Mouse (Mus musculus) megakaryocyte progenitor cell, adult 5-6 weeks (primary cell): Measurements from ENCODE around the gene Rgr. TPM values are rescaled to one million over a fixed set of nuclear protein-coding genes. Genes with fewer than 3 reads are reported as not detected.

ENCODE experiments used
- ATAC-seq: replicated peaks from 2 replicates; pipeline ENCODE4 v1.8.0; 2016; ENCODE audit warnings: mild to moderate bottlenecking, moderate TSS enrichment, inconsistent platforms; ENCODE audit not compliant: poor library complexity
- total RNA-seq, 2 experiments: library from RNA; stranded (forward) in 1 of 2; stranded (reverse) in 1 of 2; fragments of 157-497, 149-512 nt in 1 of 2; fragments of 200-1000 nt in 1 of 2; gene quantifications; 2 replicates each; pipeline versions ENCODE4 v1.2.3 to v1.2.4; 2015 to 2017

Rgr gene
- total RNA-seq (2015) (not detected in 2 replicates), total RNA-seq (2017) (not detected in 2 replicates)

DNA sequence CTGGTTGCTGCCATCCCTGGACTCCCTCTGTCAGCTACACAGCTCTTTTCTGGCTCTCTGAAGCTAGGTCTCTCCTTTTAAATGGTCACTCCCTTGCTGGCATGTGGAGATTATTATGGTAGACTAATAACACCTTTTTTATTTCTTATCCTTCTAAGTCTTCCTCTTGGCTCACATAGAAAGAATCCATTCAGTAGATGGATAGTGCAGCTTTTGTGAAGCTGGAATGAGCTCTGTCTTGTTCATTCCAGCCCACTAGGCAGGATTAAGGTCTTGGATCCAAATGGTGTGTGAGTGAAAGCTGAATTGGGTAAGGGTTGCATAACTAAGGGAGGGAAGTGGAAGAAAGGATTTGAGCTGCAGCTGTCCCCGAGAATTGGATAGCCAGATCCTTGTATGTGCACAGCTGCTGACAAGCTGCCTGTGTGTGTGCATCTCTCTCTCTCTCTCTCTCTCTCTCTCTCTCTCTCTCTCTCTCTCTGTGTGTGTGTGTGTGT, at the start of gene Rgr:
Rgr (minus strand) TSS at position 51 of the 497 bp plus-strand sequence.
- ATAC-seq, result no peak

DNA sequence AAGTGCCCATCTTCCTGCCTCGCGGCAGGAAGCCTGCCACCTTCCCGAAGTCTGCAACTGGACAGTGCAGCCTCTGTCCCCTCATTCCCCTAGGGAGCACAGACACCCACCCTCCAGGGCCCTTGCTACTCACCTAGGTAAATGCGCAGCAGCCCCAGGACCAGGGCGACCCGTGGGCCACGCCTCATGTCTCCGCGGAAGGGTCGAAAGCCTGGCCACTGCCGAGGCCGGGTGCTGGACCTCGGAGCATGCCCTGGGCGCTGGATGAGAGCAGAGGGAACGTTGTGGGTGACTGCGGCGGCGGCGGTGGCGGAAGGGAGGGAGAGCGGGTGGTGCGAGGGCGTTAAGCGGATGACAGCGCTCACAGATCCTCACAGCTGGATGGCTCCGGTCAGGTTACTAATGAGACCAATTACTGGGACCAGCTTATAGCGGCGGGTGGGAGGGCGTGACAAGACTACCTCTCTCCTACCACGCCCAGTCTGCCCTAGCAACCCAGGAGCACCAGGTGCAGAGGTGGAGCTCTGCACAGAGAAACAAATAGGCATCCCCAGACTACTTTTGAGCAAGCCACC, 49.3 kb upstream of the Rgr start, which contains the start of gene Cdhr1:
Cdhr1 (minus strand) TSS at position 392 of the 575 bp plus-strand sequence.
- ATAC-seq, result peak; percentile 39

DNA sequence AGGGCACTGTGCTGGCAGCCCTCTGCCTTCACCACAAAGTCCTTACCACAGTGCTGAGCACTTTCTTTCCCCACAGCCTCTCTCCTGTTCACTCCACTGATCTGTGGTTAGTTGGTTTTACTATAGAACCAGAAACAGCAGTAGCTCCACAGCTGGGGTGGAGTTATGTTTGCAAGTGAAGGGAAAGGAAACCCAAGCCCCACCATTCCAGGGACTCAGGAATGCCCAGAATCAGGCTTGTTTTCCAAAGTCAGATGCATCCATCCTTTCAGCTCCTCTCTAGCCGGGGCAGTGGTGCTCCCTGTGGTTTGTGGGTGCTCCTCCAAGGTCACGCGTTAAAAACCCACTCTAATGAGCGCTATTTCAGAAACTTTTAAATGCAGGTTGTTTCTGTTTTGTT, 46.8 kb upstream of the Rgr start:
- no peak for ATAC-seq

DNA sequence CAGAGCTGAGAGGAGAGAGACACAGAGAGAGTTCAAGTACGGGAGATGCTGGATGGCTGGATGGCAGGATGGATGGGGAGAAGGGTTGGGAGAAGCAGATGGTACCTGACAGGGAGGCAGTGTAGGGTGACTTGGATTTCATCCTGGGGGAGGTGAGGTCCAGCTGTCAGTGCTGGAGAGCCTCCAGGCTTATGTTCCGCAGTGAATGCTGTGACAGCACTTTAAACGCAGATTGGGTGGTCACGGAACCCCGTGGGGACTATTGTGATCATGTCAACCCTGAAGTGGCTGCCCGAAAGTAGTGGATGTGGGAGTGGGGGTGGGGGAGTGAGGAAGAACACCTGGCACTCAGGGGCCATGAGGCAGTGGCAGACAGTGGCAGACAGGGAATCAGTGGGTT, 45.7 kb upstream of the Rgr start:
- ATAC-seq, result no peak

DNA sequence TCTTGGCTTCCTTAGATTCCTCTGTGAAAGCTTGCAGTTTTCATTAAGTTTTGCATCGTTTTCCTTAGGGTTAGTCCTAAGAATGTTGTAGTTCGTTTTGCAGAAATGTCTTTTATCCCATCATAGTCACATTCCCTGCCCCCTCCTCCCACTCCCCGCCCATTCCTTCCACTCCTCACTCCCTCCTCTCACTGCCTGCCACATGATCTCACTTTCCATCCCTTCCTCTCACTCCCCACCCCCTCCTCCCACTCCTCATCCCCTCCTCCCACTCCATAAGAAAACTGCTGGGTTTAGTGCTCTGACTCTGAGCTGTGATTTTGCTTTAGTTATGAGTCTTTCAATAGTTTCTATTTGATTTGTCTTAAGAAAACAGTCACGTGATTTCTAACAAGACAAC, 35.0 kb upstream of the Rgr start:
- no peak for ATAC-seq

DNA sequence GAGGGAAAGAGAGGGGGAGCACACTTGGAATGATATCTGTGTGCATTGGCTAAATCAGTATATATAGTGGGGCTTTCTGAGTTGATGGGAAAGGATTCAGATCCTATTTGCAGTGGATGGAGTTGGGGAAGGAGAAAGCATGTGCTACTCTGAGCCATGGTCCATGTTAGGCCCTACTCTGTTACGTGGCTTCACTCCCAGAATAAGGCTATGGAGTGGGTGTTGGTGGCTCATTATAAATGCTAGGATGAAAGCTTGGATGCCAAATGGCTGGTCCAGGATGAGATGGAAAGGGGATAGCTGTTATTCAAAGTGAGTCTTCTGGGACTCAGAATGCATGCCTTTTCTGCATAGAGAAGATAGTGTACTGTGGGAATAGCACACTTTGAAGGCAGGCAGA, 32.0 kb upstream of the Rgr start:
- no peak for ATAC-seq

GRCm38 (mm10) chr14:37068516-37068915, 19.8 kb upstream of the Rgr start:
- ATAC-seq, result peak; percentile 52; the same call in 1 of the 2 replicates

- no peak for ATAC-seq
Measured at GRCm38 (mm10) chr14:37067629-37068028, 18.9 kb upstream of the Rgr start, which contains the start of gene Lrit2. Gene Lrit2 (plus strand): TSS chr14:37067929.

DNA sequence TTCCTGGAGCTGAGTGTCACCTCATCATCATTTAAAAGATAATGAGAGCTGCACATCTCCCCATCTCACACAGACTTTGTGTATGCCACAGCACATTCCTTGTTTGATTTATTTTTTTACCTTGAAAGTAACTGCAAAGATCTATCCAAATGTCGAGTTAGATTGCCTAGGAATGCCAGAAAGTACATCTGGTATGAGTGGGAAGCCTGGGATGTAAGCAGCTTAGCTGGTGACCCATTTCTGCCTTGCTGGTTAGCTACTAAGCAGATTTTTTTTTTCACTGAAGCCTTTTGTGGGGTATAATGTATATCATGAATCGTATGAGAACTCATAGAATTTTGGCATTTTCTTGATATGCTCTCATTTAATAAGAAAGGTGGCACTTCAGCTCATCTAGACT, 17.9 kb upstream of the Rgr start:
- no peak for ATAC-seq

GRCm38 (mm10) chr14:37064849-37065248, 16.1 kb upstream of the Rgr start:
- no peak for ATAC-seq

GRCm38 (mm10) chr14:37034432-37034831, 14.3 kb downstream of the Rgr start:
- ATAC-seq, result no peak

DNA sequence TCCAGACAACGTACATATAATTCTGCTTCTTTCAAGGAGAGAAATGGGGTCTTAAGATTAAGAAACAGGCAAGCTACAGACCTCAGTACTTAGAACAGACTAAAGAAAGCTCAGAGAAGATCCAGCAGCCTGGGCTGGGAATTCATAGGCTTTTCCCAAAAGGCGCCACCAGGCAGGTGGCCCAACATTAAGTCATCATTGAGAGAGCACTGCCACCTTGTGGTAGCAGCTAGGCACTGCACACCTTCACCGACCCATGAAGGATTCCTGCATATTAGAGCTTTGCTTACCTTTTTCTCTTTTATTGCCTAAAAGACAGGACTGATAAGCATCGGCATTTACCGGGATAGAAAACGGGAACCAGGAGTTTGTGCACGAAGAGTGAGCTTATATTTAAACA, 15.5 kb downstream of the Rgr start:
- ATAC-seq, result peak; percentile 95

DNA sequence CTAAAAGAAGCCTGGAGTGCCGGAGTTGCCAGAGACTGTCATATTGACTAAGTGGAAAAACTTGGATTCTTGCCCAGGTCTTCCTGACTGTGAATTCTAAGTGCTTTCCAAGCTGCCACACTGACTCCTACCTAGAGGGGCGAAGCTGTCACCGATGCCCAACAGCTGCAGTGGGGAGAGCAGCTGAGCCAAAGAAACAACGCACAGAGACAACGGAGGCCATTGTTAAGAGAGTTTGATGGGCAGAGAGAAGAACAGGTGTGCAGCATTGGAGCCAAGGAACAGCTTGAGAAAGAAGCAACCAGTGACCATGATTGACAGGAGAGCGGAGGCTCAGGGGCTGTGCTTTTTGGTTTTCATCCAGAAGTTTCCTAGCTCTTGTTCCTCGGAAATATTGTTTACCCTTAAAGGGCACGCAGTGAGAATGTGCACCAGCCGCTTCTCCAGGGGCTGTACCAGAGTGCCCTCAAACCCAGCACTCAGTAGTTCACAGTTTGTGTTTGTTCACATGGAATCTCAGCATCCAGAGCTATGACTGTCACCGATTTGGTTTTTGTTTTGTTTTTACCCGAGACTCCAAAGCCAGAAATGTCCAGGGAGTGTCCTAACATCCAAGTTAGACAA, 16.2 kb downstream of the Rgr start:
- no peak for ATAC-seq

GRCm38 (mm10) chr14:37028555-37028954, 20.2 kb downstream of the Rgr start:
- no peak for ATAC-seq

DNA sequence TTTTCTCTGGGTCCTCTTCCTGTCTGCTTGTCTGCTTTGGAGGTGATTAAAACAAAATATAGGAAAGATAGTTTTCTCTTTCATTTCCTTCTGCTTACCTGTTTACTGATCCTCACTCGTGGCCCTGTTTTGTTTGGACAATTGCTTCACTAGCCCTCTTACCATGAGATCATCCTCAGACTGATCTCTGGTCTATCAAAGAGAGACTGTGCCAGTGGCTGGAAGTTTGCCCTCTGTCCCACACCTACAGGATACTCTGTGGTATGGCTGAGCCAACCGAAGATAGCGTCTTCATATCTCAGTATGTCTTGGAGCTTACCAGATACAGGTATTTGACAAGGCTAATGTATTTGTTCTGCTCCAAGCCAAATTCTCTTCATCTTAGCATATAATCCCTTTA, 20.8 kb downstream of the Rgr start:
- ATAC-seq, result no peak

GRCm38 (mm10) chr14:37027248-37027933, 21.4 kb downstream of the Rgr start:
- no peak for ATAC-seq

DNA sequence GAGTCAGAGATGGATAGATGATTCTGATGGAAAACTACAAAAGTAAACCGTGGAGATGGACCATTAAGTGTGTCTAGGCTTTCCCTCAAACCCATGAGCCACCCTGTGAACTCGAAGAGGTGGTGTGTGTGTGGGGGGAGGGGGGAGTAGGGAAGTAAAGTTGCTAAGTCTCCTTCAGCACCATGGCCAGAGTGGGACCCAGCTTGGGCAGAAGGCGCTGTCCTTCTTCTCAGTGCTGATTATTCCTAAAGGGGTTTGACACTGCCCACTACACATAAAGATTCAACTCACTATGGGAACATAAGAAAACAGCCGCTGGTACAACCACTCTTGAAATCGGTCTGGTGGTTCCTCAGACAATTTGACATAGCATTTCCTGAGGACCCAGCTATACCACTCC, 32.9 kb downstream of the Rgr start:
- peak; percentile 74 for ATAC-seq

- no peak for ATAC-seq
Measured at GRCm38 (mm10) chr14:37013644-37014043, 35.1 kb downstream of the Rgr start.

DNA sequence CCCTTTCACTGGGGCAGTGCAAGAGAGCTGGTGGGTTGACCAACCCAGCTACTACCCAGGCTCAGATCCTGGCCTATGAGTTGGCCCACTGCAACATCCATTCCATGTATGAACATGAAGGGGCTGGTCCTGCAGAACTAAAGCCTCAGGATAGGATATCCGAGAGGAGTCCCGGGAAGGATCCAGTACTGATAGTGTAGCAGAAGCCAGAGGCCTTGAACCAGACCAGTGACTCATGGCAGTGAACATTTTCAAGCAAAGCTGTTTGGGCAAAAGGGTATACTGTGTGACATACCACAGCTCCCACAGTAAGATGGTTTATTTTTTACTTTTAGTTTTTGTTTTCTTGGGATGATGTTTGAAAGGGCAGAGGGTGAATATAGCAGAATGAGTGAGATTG, 39.1 kb downstream of the Rgr start:
- no peak for ATAC-seq

DNA sequence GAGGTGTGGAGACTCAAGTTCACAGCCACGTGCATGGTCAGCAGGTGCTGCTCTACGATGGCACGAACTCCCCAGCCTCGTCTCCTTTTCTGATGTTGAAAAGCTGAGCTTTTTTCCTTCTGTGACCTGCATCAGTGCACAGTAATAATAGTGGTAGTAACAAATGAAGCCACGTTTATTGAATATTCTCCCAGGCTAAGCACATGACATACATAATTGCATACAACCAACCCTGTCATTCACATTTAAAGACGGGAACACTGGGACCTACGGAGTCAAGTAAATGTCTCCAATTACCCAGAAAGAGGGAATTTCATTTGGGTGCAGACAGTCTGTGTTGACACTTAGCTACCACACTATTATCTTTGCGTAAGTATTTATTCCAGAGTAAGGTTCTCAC, 42.3 kb downstream of the Rgr start:
- ATAC-seq, result no peak

DNA sequence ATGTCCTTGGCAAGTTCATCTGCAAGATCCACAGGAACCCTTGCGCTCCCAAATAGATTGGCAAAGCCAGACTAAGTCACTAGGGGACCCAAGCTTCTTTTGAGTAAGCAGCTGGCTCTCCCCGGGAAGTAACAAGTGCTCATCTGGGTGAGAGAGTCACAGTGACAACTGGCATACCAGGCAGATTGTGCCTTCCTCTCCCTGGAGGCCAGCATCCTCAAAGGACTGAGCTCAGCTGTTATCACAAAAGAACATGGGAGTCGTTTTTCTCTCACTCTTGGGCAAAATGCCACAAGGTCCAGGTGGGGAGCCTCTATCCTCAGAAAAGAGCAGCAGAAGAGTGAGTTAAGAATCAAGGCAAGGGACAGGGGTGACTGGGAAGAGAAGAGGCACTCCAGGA, 42.9 kb downstream of the Rgr start:
- ATAC-seq, result no peak
